Mouse (Mus musculus) MEL (cell line): ENCODE results near the gene Tmem232. TPM values are rescaled to one million over a fixed set of nuclear protein-coding genes. Genes with fewer than 3 reads are reported as not detected.

Experiments used
- DNase-seq: peaks from one replicate; pipeline ENCODE4 v3.0.0; 2011; ENCODE audit warnings: low read depth, low spot score
- H3K27ac ChIP-seq: 2 replicates; pipeline ENCODE4 v1.5.1; 2012; ENCODE audit warnings: low read depth, mild to moderate bottlenecking, control low read depth, low read length, moderate library complexity; ENCODE audit not compliant: control insufficient read depth
- H3K27me3 ChIP-seq, 2 experiments: fragments of 150-350 bp in 1 of 2; sonication (generic) in 1 of 2; 2 replicates each; pipeline ENCODE4 v1.6.1; 2012; ENCODE audit warnings: low read length in 2 of 2, mild to moderate bottlenecking in 2 of 2, improper control_type of control experiment in 1 of 2, moderate library complexity in 1 of 2; ENCODE audit not compliant: insufficient read depth in 2 of 2, control insufficient read depth in 1 of 2
- H3K36me3 ChIP-seq, 2 experiments: 2 replicates each; pipeline ENCODE4 v1.6.1; 2012 to 2014; ENCODE audit warnings: low read length in 2 of 2, improper control_type of control experiment in 1 of 2, inconsistent platforms in 1 of 2, mild to moderate bottlenecking in 1 of 2; ENCODE audit not compliant: insufficient read depth in 2 of 2, control insufficient read depth in 1 of 2
- H3K4me1 ChIP-seq, 2 experiments: fragments of 150-350 bp in 1 of 2; sonication (generic) in 1 of 2; 2 replicates each; pipeline ENCODE4 v1.6.1; 2012; ENCODE audit warnings: low read length in 2 of 2, improper control_type of control experiment in 1 of 2, mild to moderate bottlenecking in 1 of 2; ENCODE audit not compliant: insufficient read depth in 2 of 2, control insufficient read depth in 1 of 2
- H3K4me3 ChIP-seq, 2 experiments: fragments of 150-350 bp in 1 of 2; sonication (generic) in 1 of 2; 2 replicates each; pipeline ENCODE4 v1.5.1; 2012; ENCODE audit warnings: low read depth in 2 of 2, low read length in 2 of 2, mild to moderate bottlenecking in 2 of 2, moderate library complexity in 2 of 2, control low read depth in 1 of 2, improper control_type of control experiment in 1 of 2; ENCODE audit not compliant: control insufficient read depth in 1 of 2, insufficient read depth in 1 of 2
- H3K79me2 ChIP-seq: 2 replicates; pipeline ENCODE4 v1.6.1; 2012; ENCODE audit warnings: mild to moderate bottlenecking, low read length, moderate library complexity; ENCODE audit not compliant: control insufficient read depth, poor library complexity, insufficient read depth
- H3K9ac ChIP-seq: 2 replicates; pipeline ENCODE4 v1.6.1; 2012; ENCODE audit warnings: low read depth, mild to moderate bottlenecking, control low read depth, low read length, moderate library complexity; ENCODE audit not compliant: control insufficient read depth, poor library complexity, severe bottlenecking
- H3K9me3 ChIP-seq: fragments of 150-350 bp; sonication (generic); replicated peaks from 2 replicates; pipeline ENCODE4 v1.6.1; 2012; ENCODE audit warnings: mild to moderate bottlenecking, low read length, improper control_type of control experiment, moderate library complexity; ENCODE audit not compliant: insufficient read depth
- BHLHE40 ChIP-seq: IDR thresholded peaks from 2 replicates; pipeline ENCODE4 v1.6.1; 2012; ENCODE audit warnings: low read depth, mild to moderate bottlenecking, inconsistent platforms, low read length, improper control_type of control experiment, borderline replicate concordance
- CHD2 ChIP-seq: IDR thresholded peaks from 2 replicates; pipeline ENCODE4 v1.6.1; 2011; ENCODE audit warnings: low read length, improper control_type of control experiment
- CTCF ChIP-seq, 3 experiments: IDR thresholded peaks in 2 of 3; conservative IDR thresholded peaks in 1 of 3; 2 replicates each; pipeline ENCODE4 v1.5.1; 2011 to 2012; ENCODE audit warnings: low read length in 3 of 3, low read depth in 2 of 3, mild to moderate bottlenecking in 2 of 3, improper control_type of control experiment in 1 of 3, inconsistent platforms in 1 of 3, mixed read lengths in 1 of 3, moderate library complexity in 1 of 3; ENCODE audit not compliant: control insufficient read depth in 1 of 3, insufficient read depth in 1 of 3, poor library complexity in 1 of 3, severe bottlenecking in 1 of 3
- EP300 ChIP-seq, 2 experiments: IDR thresholded peaks; 2 replicates each; pipeline ENCODE4 v1.6.1; 2011; ENCODE audit warnings: improper control_type of control experiment in 2 of 2, low read length in 2 of 2, low read depth in 1 of 2, mild to moderate bottlenecking in 1 of 2
- ETS1 ChIP-seq: IDR thresholded peaks from 2 replicates; pipeline ENCODE4 v1.6.1; 2012; ENCODE audit warnings: low read depth, mild to moderate bottlenecking, inconsistent platforms, low read length, improper control_type of control experiment, moderate library complexity
- GATA1 ChIP-seq: IDR thresholded peaks from 2 replicates; pipeline ENCODE4 v1.6.1; 2011; ENCODE audit warnings: low read depth, low read length, improper control_type of control experiment
- JUND ChIP-seq: IDR thresholded peaks from 2 replicates; pipeline ENCODE4 v1.6.1; 2011; ENCODE audit warnings: low read depth, mild to moderate bottlenecking, improper control_type of control experiment, low read length
- KAT2A ChIP-seq: conservative IDR thresholded peaks from 2 replicates; pipeline ENCODE4 v1.6.1; 2012; ENCODE audit warnings: low read depth, low read length, improper control_type of control experiment, inconsistent platforms
- MAFK ChIP-seq: IDR thresholded peaks from 2 replicates; pipeline ENCODE4 v1.6.1; 2011; ENCODE audit warnings: low read depth, mild to moderate bottlenecking, low read length, improper control_type of control experiment, borderline replicate concordance
- MAZ ChIP-seq: IDR thresholded peaks from 2 replicates; pipeline ENCODE4 v1.6.1; 2012; ENCODE audit warnings: low read depth, mild to moderate bottlenecking, inconsistent platforms, low read length, improper control_type of control experiment
- MEF2A ChIP-seq: IDR thresholded peaks from 2 replicates; pipeline ENCODE4 v1.6.1; 2014; ENCODE audit warnings: low read depth, mild to moderate bottlenecking, inconsistent platforms, low read length, improper control_type of control experiment; ENCODE audit not compliant: poor library complexity, insufficient replicate concordance, severe bottlenecking; ENCODE audit errors: extremely low read depth
- MYB ChIP-seq: IDR thresholded peaks from 2 replicates; pipeline ENCODE4 v1.6.1; 2011; ENCODE audit warnings: mild to moderate bottlenecking, low read depth, low read length, improper control_type of control experiment
- MYC ChIP-seq: IDR thresholded peaks from 2 replicates; pipeline ENCODE4 v1.6.1; 2011; ENCODE audit warnings: low read depth, mild to moderate bottlenecking, low read length, improper control_type of control experiment, moderate library complexity
- NELFE ChIP-seq: IDR thresholded peaks from 2 replicates; pipeline ENCODE4 v1.6.1; 2011; ENCODE audit warnings: low read depth, low read length, improper control_type of control experiment
- POLR2A ChIP-seq, 2 experiments: IDR thresholded peaks; 2 replicates each; pipeline ENCODE4 v1.6.1; 2011 to 2012; ENCODE audit warnings: low read length in 2 of 2, mild to moderate bottlenecking in 2 of 2, control low read depth in 1 of 2, improper control_type of control experiment in 1 of 2, low read depth in 1 of 2, moderate library complexity in 1 of 2; ENCODE audit not compliant: control insufficient read depth in 1 of 2, insufficient read depth in 1 of 2, poor library complexity in 1 of 2
- POLR2AphosphoS2 ChIP-seq: IDR thresholded peaks from 2 replicates; pipeline ENCODE4 v1.6.1; 2011; ENCODE audit warnings: low read length, improper control_type of control experiment
- POLR2AphosphoS5 ChIP-seq: IDR thresholded peaks from 2 replicates; pipeline ENCODE4 v1.6.1; 2012; ENCODE audit warnings: low read depth, borderline replicate concordance, mild to moderate bottlenecking, inconsistent platforms, low read length, moderate library complexity, mixed read lengths
- RAD21 ChIP-seq: IDR thresholded peaks from 2 replicates; pipeline ENCODE4 v1.6.1; 2011; ENCODE audit warnings: mild to moderate bottlenecking, low read depth, low read length, improper control_type of control experiment
- SIN3A ChIP-seq: IDR thresholded peaks from 2 replicates; pipeline ENCODE4 v1.6.1; 2012; ENCODE audit warnings: low read length, improper control_type of control experiment, inconsistent platforms
- SMC3 ChIP-seq: IDR thresholded peaks from 2 replicates; pipeline ENCODE4 v1.6.1; 2011; ENCODE audit warnings: low read depth, low read length, improper control_type of control experiment
- TAL1 ChIP-seq: IDR thresholded peaks from 2 replicates; pipeline ENCODE4 v1.6.1; 2012; ENCODE audit warnings: mild to moderate bottlenecking, inconsistent platforms, low read length, moderate library complexity, mixed read lengths
- TBP ChIP-seq: IDR thresholded peaks from 2 replicates; pipeline ENCODE4 v1.8.0; 2011; ENCODE audit warnings: low read depth, low read length, improper control_type of control experiment
- TCF12 ChIP-seq: IDR thresholded peaks from 2 replicates; pipeline ENCODE4 v1.6.1; 2014; ENCODE audit warnings: low read depth, mild to moderate bottlenecking, inconsistent platforms, low read length, improper control_type of control experiment, moderate library complexity
- USF1 ChIP-seq: IDR thresholded peaks from 2 replicates; pipeline ENCODE4 v1.6.1; 2014; ENCODE audit warnings: low read depth, mild to moderate bottlenecking, inconsistent platforms, low read length, improper control_type of control experiment, moderate library complexity
- USF2 ChIP-seq, 2 experiments: IDR thresholded peaks; 2 replicates each; pipeline ENCODE4 v1.6.1; 2011 to 2012; ENCODE audit warnings: improper control_type of control experiment in 2 of 2, low read length in 2 of 2, borderline replicate concordance in 1 of 2, inconsistent platforms in 1 of 2, low read depth in 1 of 2, mild to moderate bottlenecking in 1 of 2; ENCODE audit not compliant: insufficient read depth in 1 of 2
- ZNF384 ChIP-seq: IDR thresholded peaks from 2 replicates; pipeline ENCODE4 v1.6.1; 2012; ENCODE audit warnings: low read depth, mild to moderate bottlenecking, inconsistent platforms, low read length, improper control_type of control experiment
- polyA plus RNA-seq, 2 experiments: library from polyadenylated mRNA; stranded (reverse) in 1 of 2; unstranded in 1 of 2; fragments of >175 nt in 1 of 2; fragments of >200 nt in 1 of 2; gene quantifications; 2 replicates each; pipeline versions ENCODE4 v1.2.1 to v1.2.4; 2012; ENCODE audit warnings: low replicate concordance in 2 of 2, low read depth in 1 of 2; ENCODE audit not compliant: insufficient read length in 2 of 2, insufficient read depth in 1 of 2, missing spikeins in 1 of 2
- total RNA-seq: library from RNA; depleted of rRNA; stranded (reverse); fragments of 300-350 nt; gene quantifications from 2 replicates; pipeline ENCODE4 v1.2.3, GENCODE M21; 2012

The Tmem232 gene
- total and polyA plus RNA-seq, 3 experiments, result 0.04 TPM; not detected in 2

DNA sequence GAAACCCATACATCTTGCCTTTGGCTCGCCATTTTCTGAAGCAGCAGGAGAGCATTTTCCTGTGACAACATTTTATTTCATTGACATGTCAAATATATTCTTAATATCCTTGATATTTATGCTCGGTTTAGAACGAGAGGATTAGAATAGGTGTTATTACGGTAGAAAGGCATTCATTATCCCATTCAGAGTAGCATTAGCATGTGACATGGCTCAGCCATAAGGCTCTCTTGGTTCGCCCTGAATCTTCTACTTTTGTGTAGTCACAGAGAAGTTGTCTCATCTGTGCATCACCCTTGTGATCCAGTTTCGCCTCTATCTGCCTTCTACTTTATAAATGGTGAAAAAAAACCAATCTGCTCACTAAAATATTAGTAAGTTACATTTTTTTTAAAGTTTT lies 220.0 kb downstream of the Tmem232 start:
- no peak for DNase-seq
- no peaks in the 10 kb centered on the region for H3K36me3 ChIP-seq
- H3K27ac ChIP-seq, result no peak overlapping the region
- H3K9me3 ChIP-seq, result no peaks in the 10 kb centered on the region
- H3K27me3 ChIP-seq, result no peaks in the 10 kb centered on the region; a peak in 1 of 4 replicates
- H3K4me1 ChIP-seq, result no peaks in the 10 kb centered on the region
- no peak overlapping the region for H3K4me3 ChIP-seq
- no peak for TF ChIP-seq RAD21
- no peak for TF ChIP-seq EP300 (IDR thresholded peaks at IDR 0.05; ENCODE audit: low read depth in 1 of 2, low read length in 2 of 2)
- no peak for TF ChIP-seq TBP
- TF ChIP-seq MEF2A, result no peak
- no peak overlapping the region for H3K9ac ChIP-seq
- no peaks in the 10 kb centered on the region for H3K79me2 ChIP-seq

DNA sequence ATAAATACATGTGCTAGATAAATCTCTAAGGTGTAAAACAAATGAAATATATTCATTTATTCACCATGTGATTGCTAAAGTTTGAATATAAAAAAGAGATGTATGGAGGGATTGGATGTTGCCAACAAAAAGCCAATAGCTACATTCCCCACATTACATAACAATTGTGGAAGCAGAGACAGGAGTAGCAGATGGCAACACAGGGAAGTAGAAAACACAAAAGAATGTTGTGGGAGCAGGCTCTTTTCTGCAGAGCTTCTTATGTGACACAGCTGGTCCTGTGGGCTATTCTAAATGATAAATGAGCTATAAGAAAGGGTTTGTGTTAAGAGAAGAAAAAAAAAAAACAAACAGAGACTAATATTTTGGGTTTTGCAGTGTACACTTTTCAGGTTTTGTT lies 240.6 kb downstream of the Tmem232 start:
- H3K27ac ChIP-seq, result no peak overlapping the region
- DNase-seq, result no peak
- no peaks in the 10 kb centered on the region for H3K79me2 ChIP-seq
- no peaks in the 10 kb centered on the region for H3K4me1 ChIP-seq
- no peak overlapping the region for H3K4me3 ChIP-seq
- H3K36me3 ChIP-seq, result no peaks in the 10 kb centered on the region
- H3K9ac ChIP-seq, result no peak overlapping the region
- H3K27me3 ChIP-seq, result no peaks in the 10 kb centered on the region
- no peaks in the 10 kb centered on the region for H3K9me3 ChIP-seq
- no peak for TF ChIP-seq POLR2AphosphoS5
- no peak for TF ChIP-seq JUND
- no peak for TF ChIP-seq POLR2AphosphoS2
- no peak for TF ChIP-seq POLR2A (IDR thresholded peaks at IDR 0.05; ENCODE audit: control insufficient read depth in 1 of 2, insufficient read depth in 1 of 2, low read depth in 1 of 2, low read length in 2 of 2, poor library complexity in 1 of 2)
- no peak for TF ChIP-seq ZNF384
- TF ChIP-seq USF2 (IDR thresholded peaks at IDR 0.05; ENCODE audit: borderline replicate concordance in 1 of 2, insufficient read depth in 1 of 2, low read depth in 1 of 2, low read length in 2 of 2), result no peak
- TF ChIP-seq EP300 (IDR thresholded peaks at IDR 0.05; ENCODE audit: low read depth in 1 of 2, low read length in 2 of 2), result no peak
- no peak for TF ChIP-seq ETS1
- no peak for TF ChIP-seq MYB
- TF ChIP-seq MAFK, result no peak
- no peak for TF ChIP-seq USF1

DNA sequence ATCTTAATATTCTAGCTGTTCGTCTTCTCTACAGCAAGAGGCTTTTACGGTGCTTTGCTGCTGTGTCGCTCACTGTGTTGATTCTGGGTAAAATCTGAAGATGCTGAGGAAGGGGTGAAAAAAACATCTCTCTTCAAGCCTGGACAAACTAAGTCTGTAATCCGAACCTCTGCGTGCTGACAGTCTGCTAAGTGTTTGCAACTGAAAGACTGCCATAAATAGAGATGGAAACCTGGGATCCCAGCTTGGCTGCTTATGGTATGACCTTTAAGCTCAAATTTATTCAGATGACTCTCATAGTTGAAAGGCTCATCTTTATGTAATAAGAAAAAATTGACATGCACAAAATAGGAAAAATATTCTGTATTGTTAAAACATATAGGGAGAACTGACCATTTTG lies 242.8 kb downstream of the Tmem232 start:
- Histone ChIP-seq H3K36me3 (no peaks in the 10 kb centered on the region), H3K79me2 (no peaks in the 10 kb centered on the region), H3K9me3 (no peaks in the 10 kb centered on the region)
- no peak for TF ChIP-seq POLR2A (IDR thresholded peaks at IDR 0.05; ENCODE audit: control insufficient read depth in 1 of 2, insufficient read depth in 1 of 2, low read depth in 1 of 2, low read length in 2 of 2, poor library complexity in 1 of 2)
- TF ChIP-seq USF1, result no peak
- no peak for TF ChIP-seq CHD2
- no peak for TF ChIP-seq NELFE
- TF ChIP-seq SIN3A, result no peak
- no peak for TF ChIP-seq ETS1
- TF ChIP-seq MYC, result no peak
- no peak for TF ChIP-seq MAFK
- TF ChIP-seq BHLHE40, result no peak
- no peak for TF ChIP-seq MAZ
- no peak for TF ChIP-seq TCF12
- no peak for TF ChIP-seq TAL1
- TF ChIP-seq JUND, result no peak
- no peak for TF ChIP-seq SMC3
- no peak for TF ChIP-seq KAT2A
- no peak for TF ChIP-seq GATA1
- TF ChIP-seq MYB, result no peak
- TF ChIP-seq POLR2AphosphoS5, result no peak
- no peak for TF ChIP-seq CTCF (IDR thresholded peaks at IDR 0.05 in 2 of 3, conservative IDR thresholded peaks at IDR 0.05 in 1 of 3; ENCODE audit: control insufficient read depth in 1 of 3, insufficient read depth in 1 of 3, low read depth in 2 of 3, low read length in 3 of 3, poor library complexity in 1 of 3, severe bottlenecking in 1 of 3)

More for the DNA sequence above, 242.8 kb downstream of the Tmem232 start:
- H3K4me3 ChIP-seq, result no peak overlapping the region
- no peak for DNase-seq
- no peak overlapping the region for H3K9ac ChIP-seq
- H3K4me1 ChIP-seq, result no peaks in the 10 kb centered on the region
- no peak overlapping the region for H3K27ac ChIP-seq
- H3K27me3 ChIP-seq, result no peaks in the 10 kb centered on the region
